22 mouse cellular contexts compared by ENCODE assay signal in the genomic region with DNA sequence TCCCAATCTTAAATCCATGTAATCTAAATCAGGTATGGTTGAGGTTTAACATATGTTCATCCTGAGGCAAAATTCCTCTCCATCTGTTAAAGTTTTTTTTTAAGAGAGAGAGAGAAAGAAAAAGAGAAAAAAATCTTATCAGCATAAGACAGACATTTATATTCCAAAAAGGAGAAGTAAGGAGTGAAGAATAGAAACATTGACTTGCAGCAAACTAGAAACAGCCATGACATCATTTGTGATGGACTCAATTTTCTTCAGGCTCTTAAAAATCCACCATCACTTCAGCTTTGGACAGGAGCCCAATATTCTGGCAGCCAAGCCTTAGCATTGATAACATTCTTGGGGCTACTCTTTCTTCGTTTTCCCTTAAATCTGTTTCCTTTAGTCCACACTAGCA.
"Had no signal": no experiment of that assay in that cellular context is flagged by ENCODE, and none has a peak within 500 bp of the region (broad histone marks: within the 10 kb centered on the region; RNA-seq: fewer than 3 reads in every experiment).

No protein-coding gene starts in this region.

- H3K4me3 ChIP-seq: kidney, embryonic 15.5 days; limb, embryonic 10.5 days; limb, embryonic 13.5 days; liver, embryonic 12.5 days; liver, embryonic 15.5 days; midbrain, embryonic 12.5 days; midbrain, embryonic 15.5 days; neural tube, embryonic 12.5 days; neural tube, embryonic 15.5 days had no signal

- H3K4me2 ChIP-seq: kidney, embryonic 15.5 days; limb, embryonic 13.5 days; liver, embryonic 12.5 days; liver, embryonic 15.5 days; midbrain, embryonic 12.5 days; midbrain, embryonic 15.5 days; neural tube, embryonic 12.5 days; neural tube, embryonic 15.5 days had no signal

- DNase-seq: kidney, adult 11 months; kidney, adult 8-10 months; kidney, postnatal 14 days; kidney, postnatal 4 days; liver; lung, adult 18-20 months; right cerebral cortex, adult 18-20 months; right cerebral cortex, postnatal 14 days; spleen, adult 18-20 months; thymus, adult 2 months; thymus, postnatal 14 days; thymus, postnatal 4 days had no signal

- H3K27ac ChIP-seq: kidney, embryonic 15.5 days; limb, embryonic 10.5 days; limb, embryonic 13.5 days; liver, embryonic 12.5 days; liver, embryonic 15.5 days; macrophage; midbrain, embryonic 12.5 days; midbrain, embryonic 15.5 days; neural tube, embryonic 12.5 days; neural tube, embryonic 15.5 days had no signal

- H3K9ac ChIP-seq: kidney, embryonic 15.5 days; limb, embryonic 13.5 days; liver, embryonic 12.5 days; liver, embryonic 15.5 days; midbrain, embryonic 12.5 days; midbrain, embryonic 15.5 days; neural tube, embryonic 12.5 days; neural tube, embryonic 15.5 days had no signal

- H3K4me1 ChIP-seq: kidney, embryonic 15.5 days; limb, embryonic 10.5 days; limb, embryonic 13.5 days; liver, embryonic 12.5 days; liver, embryonic 15.5 days; midbrain, embryonic 12.5 days; midbrain, embryonic 15.5 days; neural tube, embryonic 12.5 days; neural tube, embryonic 15.5 days had no signal

- H3K36me3 ChIP-seq: kidney, embryonic 15.5 days; limb, embryonic 10.5 days; limb, embryonic 13.5 days; liver, embryonic 12.5 days; liver, embryonic 15.5 days; midbrain, embryonic 12.5 days; midbrain, embryonic 15.5 days; neural tube, embryonic 12.5 days; neural tube, embryonic 15.5 days had no signal

- H3K9me3 ChIP-seq: kidney, embryonic 15.5 days; limb, embryonic 10.5 days; limb, embryonic 13.5 days; liver, embryonic 12.5 days; liver, embryonic 15.5 days; midbrain, embryonic 12.5 days; midbrain, embryonic 15.5 days; neural tube, embryonic 12.5 days; neural tube, embryonic 15.5 days had no signal

- ATAC-seq: liver, embryonic 12.5 days; midbrain, embryonic 15.5 days had no signal

- H3K27me3 ChIP-seq: kidney, embryonic 15.5 days; limb, embryonic 13.5 days; liver, embryonic 12.5 days; liver, embryonic 15.5 days; midbrain, embryonic 12.5 days; midbrain, embryonic 15.5 days; neural tube, embryonic 12.5 days; neural tube, embryonic 15.5 days had no signal
